Mouse (Mus musculus): ENCODE measurements at regions not wholly inside any gene's neighbourhood (a gene's known extent, or its start where the extent isn't known, plus 50 kb on each side); places are given as distances from the start of the nearest gene placed in this dataset.

GRCm38 (mm10) chr4:81825966-81826365, 383.4 kb upstream of the Mpdz start:
- Histone ChIP-seq H3K9ac (no peak overlapping the region), H3K4me3 (no peak overlapping the region), H3K27me3 (no peaks in the 10 kb centered on the region), H3K4me2 (no peak overlapping the region), H3K27ac (peak overlapping the region; percentile 49), H3K4me1 (replicated peaks) (peaks cover 24% of the 10 kb centered on the region), H3K9me3 (replicated peaks) (no peaks in the 10 kb centered on the region), H3K36me3 (no peaks in the 10 kb centered on the region)
- ATAC-seq (replicated peaks; ENCODE audit: insufficient number of reproducible peaks, insufficient read depth, low FRiP score, low read depth) = no peak

- Histone ChIP-seq H3K4me3 (no peak overlapping the region), H3K36me3 (no peaks in the 10 kb centered on the region), H3K27ac (no peak overlapping the region), H3K27me3 (no peaks in the 10 kb centered on the region), H3K9me3 (replicated peaks) (no peaks in the 10 kb centered on the region), H3K9ac (no peak overlapping the region), H3K4me2 (no peak overlapping the region), H3K4me1 (replicated peaks) (peaks cover 11% of the 10 kb centered on the region; the same call in 1 of the 2 replicates)
- WGBS = 48% methylated on average over 3 of the region's 3 CpGs
- no peak for ATAC-seq (replicated peaks; ENCODE audit: insufficient number of reproducible peaks, insufficient read depth, low FRiP score, low read depth)
Observed at GRCm38 (mm10) chr4:81823566-81823965, 381.0 kb upstream of the Mpdz start.

GRCm38 (mm10) chr4:81789274-81789673, 346.7 kb upstream of the Mpdz start:
- ATAC-seq (replicated peaks; ENCODE audit: insufficient number of reproducible peaks, insufficient read depth, low FRiP score, low read depth) = no peak
- no peak overlapping the region for H3K4me2 ChIP-seq
- no peak overlapping the region for H3K4me3 ChIP-seq
- 86% methylated on average over 2 of the region's 2 CpGs for WGBS
- H3K9me3 ChIP-seq (replicated peaks) = no peaks in the 10 kb centered on the region
- no peaks in the 10 kb centered on the region for H3K36me3 ChIP-seq
- H3K9ac ChIP-seq = no peak overlapping the region
- no peaks in the 10 kb centered on the region for H3K4me1 ChIP-seq (replicated peaks)
- no peaks in the 10 kb centered on the region for H3K27me3 ChIP-seq
- no peak overlapping the region for H3K27ac ChIP-seq

- H3K9ac ChIP-seq = no peak overlapping the region
- no peaks in the 10 kb centered on the region for H3K27me3 ChIP-seq
- H3K4me1 ChIP-seq (replicated peaks) = no peaks in the 10 kb centered on the region
- H3K9me3 ChIP-seq (replicated peaks) = no peaks in the 10 kb centered on the region
- H3K36me3 ChIP-seq = no peaks in the 10 kb centered on the region
- 77% methylated on average over 8 of the region's 8 CpGs for WGBS
- no peak overlapping the region for H3K4me2 ChIP-seq
- H3K27ac ChIP-seq = no peak overlapping the region
- H3K4me3 ChIP-seq = no peak overlapping the region
- ATAC-seq (replicated peaks; ENCODE audit: insufficient number of reproducible peaks, insufficient read depth, low FRiP score, low read depth) = no peak
Observed at GRCm38 (mm10) chr4:81788636-81789035, 346.0 kb upstream of the Mpdz start.

- no peak for ATAC-seq (replicated peaks; ENCODE audit: insufficient number of reproducible peaks, insufficient read depth, low FRiP score, low read depth)
- Histone ChIP-seq H3K9me3 (replicated peaks) (no peaks in the 10 kb centered on the region), H3K4me2 (no peak overlapping the region), H3K27ac (no peak overlapping the region), H3K4me1 (replicated peaks) (peaks cover 5% of the 10 kb centered on the region), H3K9ac (no peak overlapping the region), H3K27me3 (no peaks in the 10 kb centered on the region), H3K36me3 (no peaks in the 10 kb centered on the region), H3K4me3 (no peak overlapping the region)
- 73% methylated on average over 1 of the region's 1 CpGs for WGBS
Observed at GRCm38 (mm10) chr4:81781971-81782370, 339.4 kb upstream of the Mpdz start.

- H3K27ac ChIP-seq = no peak overlapping the region
Observed at GRCm38 (mm10) chr4:81766705-81767104, 324.1 kb upstream of the Mpdz start.

GRCm38 (mm10) chr4:81764026-81764867, 321.6 kb upstream of the Mpdz start:
- Histone ChIP-seq H3K9me3 (replicated peaks) (no peaks in the 10 kb centered on the region), H3K27me3 (no peaks in the 10 kb centered on the region), H3K9ac (no peak overlapping the region), H3K4me1 (replicated peaks) (peaks cover 22% of the 10 kb centered on the region), H3K36me3 (no peaks in the 10 kb centered on the region), H3K27ac (peak overlapping the region; percentile 48), H3K4me2 (peak overlapping the region; percentile 39), H3K4me3 (no peak overlapping the region)
- 31% methylated on average over 11 of the region's 11 CpGs for WGBS
- ATAC-seq (replicated peaks; ENCODE audit: insufficient number of reproducible peaks, insufficient read depth, low FRiP score, low read depth) = peak; percentile 35; the same call in 1 of the 2 replicates

More at GRCm38 (mm10) chr4:81766705-81767104, 324.1 kb upstream of the Mpdz start:
- Histone ChIP-seq H3K36me3 (no peaks in the 10 kb centered on the region), H3K4me3 (no peak overlapping the region), H3K9ac (no peak overlapping the region), H3K9me3 (replicated peaks) (no peaks in the 10 kb centered on the region), H3K27me3 (no peaks in the 10 kb centered on the region), H3K4me1 (replicated peaks) (peaks cover 22% of the 10 kb centered on the region), H3K4me2 (no peak overlapping the region)
- ATAC-seq (replicated peaks; ENCODE audit: insufficient number of reproducible peaks, insufficient read depth, low FRiP score, low read depth) = no peak
- WGBS = 56% methylated on average over 5 of the region's 5 CpGs

GRCm38 (mm10) chr4:81763311-81764025, 320.9 kb upstream of the Mpdz start:
- ATAC-seq (replicated peaks; ENCODE audit: insufficient number of reproducible peaks, insufficient read depth, low FRiP score, low read depth) = no peak
- no peak overlapping the region for H3K4me2 ChIP-seq
- no peaks in the 10 kb centered on the region for H3K36me3 ChIP-seq
- WGBS = 45% methylated on average over 10 of the region's 10 CpGs
- H3K27ac ChIP-seq = peak overlapping the region; percentile 48
- H3K4me3 ChIP-seq = no peak overlapping the region
- no peaks in the 10 kb centered on the region for H3K9me3 ChIP-seq (replicated peaks)
- H3K27me3 ChIP-seq = no peaks in the 10 kb centered on the region
- peaks cover 22% of the 10 kb centered on the region for H3K4me1 ChIP-seq (replicated peaks)
- no peak overlapping the region for H3K9ac ChIP-seq

- Histone ChIP-seq H3K27me3 (no peaks in the 10 kb centered on the region), H3K4me1 (replicated peaks) (peaks cover 22% of the 10 kb centered on the region), H3K36me3 (no peaks in the 10 kb centered on the region), H3K4me3 (no peak overlapping the region), H3K9me3 (replicated peaks) (no peaks in the 10 kb centered on the region), H3K27ac (peak overlapping the region; percentile 42), H3K9ac (no peak overlapping the region), H3K4me2 (no peak overlapping the region)
- WGBS = 46% methylated on average over 11 of the region's 11 CpGs
- ATAC-seq (replicated peaks; ENCODE audit: insufficient number of reproducible peaks, insufficient read depth, low FRiP score, low read depth) = no peak
Observed at GRCm38 (mm10) chr4:81762592-81763229, 320.1 kb upstream of the Mpdz start.

GRCm38 (mm10) chr4:81757905-81758304, 315.3 kb upstream of the Mpdz start:
- Histone ChIP-seq H3K4me1 (replicated peaks) (peaks cover 5% of the 10 kb centered on the region), H3K9ac (no peak overlapping the region), H3K9me3 (replicated peaks) (no peaks in the 10 kb centered on the region), H3K27ac (no peak overlapping the region), H3K4me2 (no peak overlapping the region), H3K36me3 (no peaks in the 10 kb centered on the region), H3K27me3 (no peaks in the 10 kb centered on the region), H3K4me3 (no peak overlapping the region)
- no peak for ATAC-seq (replicated peaks; ENCODE audit: insufficient number of reproducible peaks, insufficient read depth, low FRiP score, low read depth)
- WGBS = 31% methylated on average over 1 of the region's 1 CpGs

Data from heart, embryonic 15.5 days (tissue).